Mouse (Mus musculus) liver, embryonic 13.5 days (tissue): ENCODE results near the gene Pex10. TPM values are rescaled to one million over a fixed set of nuclear protein-coding genes. Genes with fewer than 3 reads are reported as not detected.

Experiments
- ATAC-seq: fragments of 200-750 bp; cut with Nextera tagmentation; 2 replicates; pipeline ENCODE4 v1.8.0; 2017; ENCODE audit warnings: low read depth, mild to moderate bottlenecking, moderate number of reproducible peaks, moderate library complexity
- DNase-seq: peaks from one replicate; pipeline ENCODE4 v3.0.0; 2022
- H3K27ac ChIP-seq: fragments of 300-500 bp; sonication (generic); 2 replicates; pipeline ENCODE4 v1.5.1; 2015; ENCODE audit warnings: moderate library complexity, mild to moderate bottlenecking, inconsistent platforms
- H3K27me3 ChIP-seq: fragments of 300-500 bp; sonication (generic); 2 replicates; pipeline ENCODE4 v1.6.1; 2015; ENCODE audit warnings: mild to moderate bottlenecking, inconsistent platforms
- H3K36me3 ChIP-seq: fragments of 300-500 bp; sonication (generic); 2 replicates; pipeline ENCODE4 v1.6.1; 2015; ENCODE audit warnings: mild to moderate bottlenecking, inconsistent platforms
- H3K4me1 ChIP-seq: fragments of 300-500 bp; sonication (generic); replicated peaks from 2 replicates; pipeline ENCODE4 v1.6.1; 2015; ENCODE audit warnings: inconsistent platforms
- H3K4me2 ChIP-seq: fragments of 300-500 bp; sonication (generic); 2 replicates; pipeline ENCODE4 v1.6.1; 2015; ENCODE audit warnings: inconsistent platforms, mild to moderate bottlenecking, moderate library complexity
- H3K4me3 ChIP-seq: fragments of 300-500 bp; sonication (generic); replicated peaks from 2 replicates; pipeline ENCODE4 v1.5.1; 2015; ENCODE audit warnings: mild to moderate bottlenecking, inconsistent platforms
- H3K9ac ChIP-seq: fragments of 300-500 bp; sonication (generic); 2 replicates; pipeline ENCODE4 v1.6.1; 2015; ENCODE audit warnings: mild to moderate bottlenecking, inconsistent platforms
- H3K9me3 ChIP-seq: fragments of 300-500 bp; sonication (generic); replicated peaks from 2 replicates; pipeline ENCODE4 v1.6.1; 2016; ENCODE audit warnings: inconsistent platforms
- WGBS: fragments of 180-500 bp; shearing (Covaris S2); methylation state at CpG from one replicate; pipeline ENCODE4 v1.1.7; 2015; ENCODE audit not compliant: insufficient replicate concordance; 5-methylcytosine and 5-hydroxymethylcytosine counted together
- polyA plus RNA-seq: library from polyadenylated mRNA; unstranded; fragments of >200 nt; fragmentation: Nextera tagmentation; extraction: Ambion mirVana; gene quantifications from 2 replicates; pipeline ENCODE4 v1.2.1, GENCODE M21; 2015

Gene Pex10
- 8.5 and 8.9 TPM in 2 replicates for polyA plus RNA-seq

DNA sequence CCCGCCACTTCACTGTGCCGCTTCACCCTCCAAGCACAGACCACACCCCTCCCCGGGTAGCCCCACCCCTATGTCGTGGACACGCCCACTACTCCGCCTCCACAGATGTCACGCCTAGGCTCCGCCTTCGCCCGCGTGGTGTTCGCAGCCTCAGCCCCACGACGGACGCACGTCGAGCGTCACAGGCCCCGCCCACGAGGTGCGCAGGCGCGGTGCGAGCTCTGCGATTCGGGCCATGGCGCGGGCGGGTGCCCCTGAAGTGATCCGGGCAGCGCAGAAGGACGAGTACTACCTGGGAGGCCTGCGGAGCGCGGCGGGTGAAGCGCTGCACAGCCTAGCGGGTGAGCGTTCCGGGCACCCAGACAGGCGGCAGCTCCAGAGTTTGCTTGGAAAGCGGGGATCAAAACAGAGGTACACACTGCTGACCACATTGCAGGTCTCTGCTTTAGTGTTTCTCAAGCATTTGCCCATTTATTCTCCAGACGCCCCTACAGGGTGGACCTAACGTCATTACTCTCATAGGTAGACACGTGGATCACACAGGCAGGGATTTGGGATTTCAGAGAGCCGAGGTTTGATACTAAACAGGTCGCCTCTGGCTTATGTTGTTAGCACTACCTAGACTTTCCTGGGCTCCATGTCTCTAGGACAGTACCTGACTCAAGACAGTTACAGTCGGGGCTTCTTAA is at the start of gene Pex10:
TSS of gene Pex10 (plus strand) at position 183 of the 689 bp plus-strand sequence.
- H3K36me3 ChIP-seq = peaks cover 39% of the 10 kb centered on the region
- DNase-seq (peak; percentile 99), ATAC-seq (peak; percentile 93)
- H3K27ac ChIP-seq = peak within 1 kb of the TSS; percentile 85
- H3K27me3 ChIP-seq = 0 out of 2 replicates have a peak, but pooled peaks cover under 1% of the 10 kb centered on the region
- H3K9ac ChIP-seq = peak within 1 kb of the TSS; percentile 85
- peak within 1 kb of the TSS; percentile 71 for H3K4me3 ChIP-seq
- peaks cover 49% of the 10 kb centered on the region for H3K4me1 ChIP-seq
- H3K4me2 ChIP-seq = peak within 1 kb of the TSS; percentile 87
- H3K9me3 ChIP-seq = no peaks in the 10 kb centered on the region
- WGBS = under 1% methylated on average over 48 of the region's 48 CpGs

DNA sequence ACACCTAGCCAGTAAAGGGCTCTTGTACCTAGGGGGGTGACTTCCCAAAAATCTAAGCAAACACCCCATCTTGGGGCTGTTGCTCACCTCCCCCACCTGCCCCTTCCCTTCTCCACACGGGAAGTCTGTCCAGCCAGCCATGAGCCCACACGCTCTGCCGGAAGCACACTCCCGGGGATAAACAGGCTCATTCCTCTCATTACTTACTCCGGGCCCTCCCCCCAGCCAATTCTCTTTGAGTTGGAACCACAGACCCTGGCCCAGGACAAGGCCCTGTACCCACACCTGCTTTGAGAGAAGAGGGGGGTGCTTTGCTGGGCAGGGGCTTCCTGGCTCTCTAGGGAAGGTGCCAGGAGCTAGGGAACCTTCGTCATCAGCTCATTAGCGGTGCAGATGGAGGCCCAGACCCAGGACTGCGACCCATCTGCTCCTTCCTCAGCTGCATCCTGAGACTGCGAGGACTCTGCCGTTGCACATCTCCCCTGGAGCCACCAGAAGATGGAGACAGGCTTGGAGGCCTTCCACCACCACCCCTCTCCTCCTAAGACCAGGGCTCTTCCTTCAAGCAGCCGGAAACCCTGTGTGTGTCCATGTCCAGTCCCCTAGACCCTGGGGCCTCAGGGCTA is 49.5 kb upstream of the Pex10 start:
- no peak overlapping the region for H3K9ac ChIP-seq
- no peak overlapping the region for H3K4me3 ChIP-seq
- H3K27ac ChIP-seq = no peak overlapping the region
- H3K36me3 ChIP-seq = no peaks in the 10 kb centered on the region
- H3K9me3 ChIP-seq = no peaks in the 10 kb centered on the region
- no peak overlapping the region for H3K4me2 ChIP-seq
- WGBS = 64% methylated on average over 11 of the region's 11 CpGs
- peaks cover 7% of the 10 kb centered on the region; the same call in 1 of the 2 replicates for H3K4me1 ChIP-seq
- ATAC-seq = no peak
- peaks cover 30% of the 10 kb centered on the region for H3K27me3 ChIP-seq
- no peak for DNase-seq

DNA sequence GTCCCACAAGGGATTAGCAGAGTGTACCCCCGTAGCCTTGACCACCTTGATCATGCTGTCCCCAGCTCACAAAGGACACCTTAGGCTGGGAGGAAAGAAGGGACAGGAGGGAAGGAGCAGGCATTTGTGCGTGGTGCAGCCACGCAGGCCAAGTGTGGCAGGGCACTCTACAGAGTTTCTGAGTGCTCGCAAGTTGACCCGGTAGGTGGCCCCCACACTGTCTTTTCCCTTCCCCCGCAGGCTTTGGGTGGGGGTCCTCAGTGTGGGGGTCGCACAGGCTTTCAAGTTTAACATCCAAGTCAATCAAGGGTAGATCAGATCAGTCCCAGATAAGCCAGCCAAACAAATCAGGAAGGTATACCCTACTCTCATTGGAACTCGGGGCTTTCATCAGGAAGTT is 48.8 kb upstream of the Pex10 start:
- WGBS = 50% methylated on average over 8 of the region's 8 CpGs

DNA sequence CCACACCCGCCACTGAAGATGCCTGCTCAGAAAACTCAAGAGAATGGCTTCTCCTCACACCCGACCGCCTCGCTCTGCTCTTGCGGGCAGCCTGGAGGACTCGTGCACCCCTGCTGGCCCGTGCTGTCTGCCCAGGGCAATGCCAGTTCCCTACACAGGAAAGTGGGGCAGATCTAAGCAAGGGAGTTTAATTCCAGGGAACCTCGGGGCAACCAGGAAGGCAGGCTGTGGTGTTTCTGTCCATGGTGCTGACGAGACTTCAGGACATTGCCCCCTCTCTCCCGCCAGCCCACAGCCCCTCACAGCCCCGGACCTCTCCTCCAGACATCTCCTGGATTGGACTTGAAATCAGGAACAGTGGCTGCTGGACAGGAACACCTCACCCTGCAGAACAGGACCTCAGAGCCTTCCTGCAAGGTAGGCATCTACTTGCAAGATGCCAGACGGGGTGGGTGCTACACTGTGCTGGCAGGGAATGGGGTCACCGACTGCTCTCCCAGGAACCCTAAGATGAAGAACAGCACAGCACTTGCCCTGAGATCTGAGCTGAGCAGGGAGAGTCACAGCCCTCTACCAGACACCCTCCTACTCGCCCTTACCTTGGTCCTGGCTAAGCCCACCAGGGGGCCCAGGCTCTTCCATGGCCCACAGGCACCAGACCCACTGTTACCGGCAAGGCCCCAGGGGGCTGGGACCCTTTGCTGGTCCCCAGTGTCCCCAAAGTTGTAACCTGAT is 48.0 kb upstream of the Pex10 start:
- Histone ChIP-seq H3K9me3 (no peaks in the 10 kb centered on the region), H3K4me3 (no peak overlapping the region), H3K9ac (no peak overlapping the region), H3K36me3 (no peaks in the 10 kb centered on the region), H3K27me3 (peaks cover 26% of the 10 kb centered on the region), H3K27ac (no peak overlapping the region), H3K4me1 (peaks cover 7% of the 10 kb centered on the region; the same call in 1 of the 2 replicates), H3K4me2 (no peak overlapping the region)
- 6% methylated on average over 15 of the region's 15 CpGs for WGBS
- ATAC-seq = no peak
- no peak for DNase-seq

More for the DNA sequence above, 48.8 kb upstream of the Pex10 start:
- Histone ChIP-seq H3K36me3 (no peaks in the 10 kb centered on the region), H3K9me3 (no peaks in the 10 kb centered on the region), H3K27ac (no peak overlapping the region), H3K4me3 (no peak overlapping the region), H3K4me2 (no peak overlapping the region), H3K9ac (no peak overlapping the region), H3K4me1 (peaks cover 7% of the 10 kb centered on the region; the same call in 1 of the 2 replicates), H3K27me3 (peaks cover 30% of the 10 kb centered on the region)
- ATAC-seq = no peak
- DNase-seq = no peak

DNA sequence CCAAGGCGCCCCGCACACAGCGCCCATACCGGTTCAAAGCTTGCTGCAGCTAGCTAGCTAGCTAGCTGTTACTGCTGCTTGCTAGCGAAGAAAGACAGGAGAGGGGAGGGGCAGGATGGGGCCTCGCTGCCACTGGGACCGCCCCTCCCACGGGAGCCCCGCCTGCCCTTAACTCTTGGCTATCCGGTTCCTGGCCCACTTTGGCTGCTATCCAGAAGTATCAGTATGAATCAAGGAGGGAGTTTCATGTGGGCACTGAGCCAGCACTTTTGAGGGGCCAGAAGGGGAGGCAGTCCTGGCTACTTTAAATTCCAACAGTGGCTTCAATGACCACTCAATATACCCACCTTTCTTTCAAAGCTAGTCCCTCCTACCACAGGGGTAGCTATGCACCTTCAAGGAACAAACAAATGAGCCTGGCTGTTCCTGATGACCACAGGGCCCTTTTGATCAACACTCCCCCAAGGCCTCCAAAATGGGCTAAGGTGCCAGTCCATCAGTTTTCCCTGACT is 47.4 kb upstream of the Pex10 start:
- Histone ChIP-seq H3K27ac (no peak overlapping the region), H3K36me3 (no peaks in the 10 kb centered on the region), H3K9ac (no peak overlapping the region), H3K27me3 (peaks cover 23% of the 10 kb centered on the region), H3K4me3 (no peak overlapping the region), H3K4me2 (no peak overlapping the region), H3K4me1 (peaks cover 7% of the 10 kb centered on the region; the same call in 1 of the 2 replicates), H3K9me3 (no peaks in the 10 kb centered on the region)
- no peak for ATAC-seq
- 0% methylated on average over 10 of the region's 10 CpGs for WGBS
- no peak for DNase-seq

DNA sequence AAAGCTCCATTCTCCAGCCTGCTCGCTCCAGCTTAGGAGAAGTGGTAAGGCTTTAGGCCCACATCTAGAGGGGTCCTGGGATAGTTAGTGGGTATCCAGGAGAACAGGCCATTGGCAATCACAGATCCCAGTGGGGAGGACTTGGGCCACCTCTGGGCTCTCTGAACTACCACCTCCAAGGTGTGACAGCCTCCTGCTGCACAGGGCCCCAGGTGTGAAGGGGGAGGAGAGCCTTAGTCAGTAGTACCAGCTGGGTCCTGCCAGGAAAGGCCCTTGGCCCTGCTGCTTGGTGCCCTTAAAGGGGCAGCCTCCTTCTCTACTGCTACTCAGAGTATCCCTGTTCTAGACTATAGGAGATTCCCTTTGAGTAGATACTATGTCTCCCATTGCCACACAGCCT is 46.7 kb upstream of the Pex10 start:
- no peak for DNase-seq
- peaks cover 7% of the 10 kb centered on the region; the same call in 1 of the 2 replicates for H3K4me1 ChIP-seq
- no peaks in the 10 kb centered on the region for H3K9me3 ChIP-seq
- H3K27me3 ChIP-seq = peaks cover 19% of the 10 kb centered on the region
- no peaks in the 10 kb centered on the region for H3K36me3 ChIP-seq
- H3K27ac ChIP-seq = no peak overlapping the region
- WGBS = 44% methylated on average over 1 of the region's 1 CpGs
- no peak overlapping the region for H3K9ac ChIP-seq
- H3K4me2 ChIP-seq = no peak overlapping the region
- H3K4me3 ChIP-seq = no peak overlapping the region
- ATAC-seq = no peak

DNA sequence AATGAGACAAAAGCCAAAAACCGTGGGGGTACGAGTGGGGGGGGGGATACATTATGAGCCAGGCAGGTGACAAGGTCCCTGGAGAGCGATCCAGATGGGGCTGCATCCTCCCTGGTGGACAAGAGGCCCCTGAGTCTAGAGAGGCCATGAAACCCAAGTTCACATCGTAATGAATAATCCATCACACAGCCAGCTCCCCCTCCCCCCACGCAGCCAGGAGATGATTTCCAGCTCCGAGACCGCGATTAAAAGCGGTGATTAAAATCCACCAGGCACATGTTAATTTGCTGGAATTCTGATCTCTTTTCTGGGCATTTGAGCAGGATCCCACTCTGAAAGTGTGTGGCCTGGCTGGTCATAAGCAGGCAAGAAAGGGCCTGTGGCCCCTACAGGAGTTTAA is 46.0 kb upstream of the Pex10 start:
- no peak overlapping the region for H3K4me2 ChIP-seq
- peaks cover 19% of the 10 kb centered on the region for H3K27me3 ChIP-seq
- no peak overlapping the region for H3K27ac ChIP-seq
- ATAC-seq = no peak
- no peaks in the 10 kb centered on the region for H3K36me3 ChIP-seq
- no peaks in the 10 kb centered on the region for H3K9me3 ChIP-seq
- H3K4me3 ChIP-seq = no peak overlapping the region
- DNase-seq = no peak
- H3K4me1 ChIP-seq = peaks cover 7% of the 10 kb centered on the region; the same call in 1 of the 2 replicates
- 62% methylated on average over 9 of the region's 9 CpGs for WGBS
- no peak overlapping the region for H3K9ac ChIP-seq

DNA sequence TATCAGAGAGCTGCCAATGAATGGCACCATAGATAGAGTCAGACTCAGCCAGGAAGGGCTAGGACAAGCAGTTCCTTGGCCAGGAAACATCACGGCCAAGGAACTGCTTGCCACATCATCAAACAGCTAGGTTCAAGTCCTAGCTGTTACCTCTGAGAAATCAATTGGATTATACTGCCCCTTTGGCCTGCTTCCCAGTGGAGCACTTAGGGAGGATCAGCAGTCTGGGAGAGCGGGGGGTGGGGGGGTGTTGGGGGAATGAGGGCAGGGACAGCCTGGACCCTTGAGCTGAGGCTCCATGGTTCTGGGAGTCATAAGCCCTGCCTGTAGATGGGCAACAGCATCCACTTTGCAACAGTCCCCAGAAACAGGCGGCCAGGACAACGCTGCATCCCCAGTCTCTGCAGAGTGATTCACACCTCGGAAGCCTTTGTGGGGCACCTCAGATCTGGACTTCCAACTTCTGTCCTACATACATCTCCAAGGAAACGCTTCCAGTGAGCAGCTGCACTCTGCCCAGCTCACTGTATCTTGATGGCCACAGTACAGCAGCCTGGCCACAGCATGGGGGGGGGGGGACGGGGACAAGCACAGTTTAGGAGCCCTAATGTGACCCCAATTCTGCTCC is 44.5 kb upstream of the Pex10 start:
- H3K4me1 ChIP-seq = peaks cover 7% of the 10 kb centered on the region; the same call in 1 of the 2 replicates
- ATAC-seq (no peak), DNase-seq (no peak)
- H3K9ac ChIP-seq = no peak overlapping the region
- H3K27me3 ChIP-seq = peaks cover 18% of the 10 kb centered on the region
- no peaks in the 10 kb centered on the region for H3K36me3 ChIP-seq
- H3K9me3 ChIP-seq = no peaks in the 10 kb centered on the region
- H3K4me3 ChIP-seq = no peak overlapping the region
- WGBS = 58% methylated on average over 7 of the region's 7 CpGs
- no peak overlapping the region for H3K4me2 ChIP-seq
- no peak overlapping the region for H3K27ac ChIP-seq

DNA sequence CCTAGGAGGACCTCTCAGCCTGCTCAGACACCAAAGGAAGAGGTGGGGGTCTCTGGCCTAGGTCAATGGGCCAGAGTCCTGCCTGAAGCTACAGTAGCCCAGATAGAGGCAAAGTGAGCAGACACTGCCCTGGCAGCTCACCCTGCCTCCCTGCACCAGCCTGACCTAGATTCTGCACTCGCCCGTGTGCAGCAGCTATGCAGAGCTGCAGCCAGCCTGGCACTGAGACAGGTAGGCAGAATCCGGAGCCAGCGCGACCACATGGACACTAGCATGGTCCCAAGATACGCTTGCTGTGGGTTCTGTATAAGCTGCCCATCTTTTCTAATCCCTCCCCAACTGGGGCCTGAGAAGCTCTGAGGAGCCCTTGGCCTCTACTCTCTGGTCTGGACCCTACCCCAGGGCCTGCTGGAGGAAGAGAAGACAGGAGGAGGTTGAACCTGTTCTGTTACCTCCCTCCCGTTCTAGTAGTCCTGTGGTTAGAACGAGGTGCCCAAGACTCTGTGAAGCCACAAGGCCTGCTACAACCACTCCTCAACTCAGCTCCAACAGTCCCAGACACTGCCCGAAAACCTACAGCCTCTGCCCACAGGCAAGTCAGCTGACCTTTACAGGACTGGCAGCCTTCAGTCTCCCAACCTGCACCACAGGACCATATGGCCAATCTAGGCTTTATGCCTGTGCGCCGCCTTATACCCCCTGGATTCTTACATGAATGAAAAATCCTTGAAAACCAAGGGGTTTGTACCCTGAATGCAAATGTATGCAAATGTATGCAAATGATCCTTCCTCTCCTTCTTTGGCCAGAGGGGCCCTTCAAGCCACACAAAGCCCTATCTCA is 42.4 kb upstream of the Pex10 start:
- H3K36me3 ChIP-seq = no peaks in the 10 kb centered on the region
- DNase-seq = no peak
- H3K27ac ChIP-seq = no peak overlapping the region
- no peak overlapping the region for H3K4me2 ChIP-seq
- ATAC-seq = no peak
- 70% methylated on average over 11 of the region's 11 CpGs for WGBS
- H3K9ac ChIP-seq = no peak overlapping the region
- H3K9me3 ChIP-seq = no peaks in the 10 kb centered on the region
- H3K4me1 ChIP-seq = 0 out of 2 replicates have a peak, but pooled peaks cover under 1% of the 10 kb centered on the region
- H3K27me3 ChIP-seq = peaks cover 3% of the 10 kb centered on the region; the same call in 1 of the 2 replicates
- H3K4me3 ChIP-seq = no peak overlapping the region

DNA sequence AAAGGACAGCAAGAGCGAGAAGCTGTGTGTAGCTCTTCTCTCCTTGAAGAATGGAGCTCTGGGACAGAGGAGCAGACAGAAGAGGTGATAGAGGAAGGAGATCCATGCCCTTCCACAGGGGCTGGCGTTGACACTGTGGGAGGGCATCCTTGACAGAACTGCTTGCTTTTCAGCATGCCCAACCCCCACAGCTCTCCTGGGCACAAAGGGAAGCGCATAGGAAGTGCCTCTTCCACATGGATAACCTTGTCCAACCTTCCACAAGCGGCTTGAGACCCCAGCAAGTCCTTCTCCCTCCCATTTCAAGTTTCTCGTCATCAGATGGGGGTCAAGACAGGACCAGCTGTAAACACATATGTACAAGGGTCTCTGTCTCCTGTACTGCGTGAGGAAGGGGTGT is 33.7 kb upstream of the Pex10 start:
- Histone ChIP-seq H3K4me3 (no peak overlapping the region), H3K9ac (no peak overlapping the region), H3K27me3 (peaks cover 52% of the 10 kb centered on the region), H3K4me2 (no peak overlapping the region), H3K9me3 (no peaks in the 10 kb centered on the region), H3K4me1 (no peaks in the 10 kb centered on the region), H3K27ac (no peak overlapping the region), H3K36me3 (no peaks in the 10 kb centered on the region)
- 26% methylated on average over 6 of the region's 6 CpGs for WGBS
- no peak for DNase-seq
- ATAC-seq = no peak
